Mouse (Mus musculus) MEL (cell line): ENCODE data around the gene Armc6. TPM values are rescaled to one million over a fixed set of nuclear protein-coding genes. Genes with fewer than 3 reads are reported as not detected.

Experiments used
- DNase-seq: peaks from one replicate; pipeline ENCODE4 v3.0.0; 2011; ENCODE audit warnings: low read depth, low spot score
- H3K27ac ChIP-seq: 2 replicates; pipeline ENCODE4 v1.5.1; 2012; ENCODE audit warnings: low read depth, mild to moderate bottlenecking, control low read depth, low read length, moderate library complexity; ENCODE audit not compliant: control insufficient read depth
- H3K27me3 ChIP-seq, 2 experiments: fragments of 150-350 bp in 1 of 2; sonication (generic) in 1 of 2; 2 replicates each; pipeline ENCODE4 v1.6.1; 2012; ENCODE audit warnings: low read length in 2 of 2, mild to moderate bottlenecking in 2 of 2, improper control_type of control experiment in 1 of 2, moderate library complexity in 1 of 2; ENCODE audit not compliant: insufficient read depth in 2 of 2, control insufficient read depth in 1 of 2
- H3K36me3 ChIP-seq, 2 experiments: 2 replicates each; pipeline ENCODE4 v1.6.1; 2012 to 2014; ENCODE audit warnings: low read length in 2 of 2, improper control_type of control experiment in 1 of 2, inconsistent platforms in 1 of 2, mild to moderate bottlenecking in 1 of 2; ENCODE audit not compliant: insufficient read depth in 2 of 2, control insufficient read depth in 1 of 2
- H3K4me1 ChIP-seq, 2 experiments: fragments of 150-350 bp in 1 of 2; sonication (generic) in 1 of 2; 2 replicates each; pipeline ENCODE4 v1.6.1; 2012; ENCODE audit warnings: low read length in 2 of 2, improper control_type of control experiment in 1 of 2, mild to moderate bottlenecking in 1 of 2; ENCODE audit not compliant: insufficient read depth in 2 of 2, control insufficient read depth in 1 of 2
- H3K4me3 ChIP-seq, 2 experiments: fragments of 150-350 bp in 1 of 2; sonication (generic) in 1 of 2; 2 replicates each; pipeline ENCODE4 v1.5.1; 2012; ENCODE audit warnings: low read depth in 2 of 2, low read length in 2 of 2, mild to moderate bottlenecking in 2 of 2, moderate library complexity in 2 of 2, control low read depth in 1 of 2, improper control_type of control experiment in 1 of 2; ENCODE audit not compliant: control insufficient read depth in 1 of 2, insufficient read depth in 1 of 2
- H3K79me2 ChIP-seq: 2 replicates; pipeline ENCODE4 v1.6.1; 2012; ENCODE audit warnings: mild to moderate bottlenecking, low read length, moderate library complexity; ENCODE audit not compliant: control insufficient read depth, poor library complexity, insufficient read depth
- H3K9ac ChIP-seq: 2 replicates; pipeline ENCODE4 v1.6.1; 2012; ENCODE audit warnings: low read depth, mild to moderate bottlenecking, control low read depth, low read length, moderate library complexity; ENCODE audit not compliant: control insufficient read depth, poor library complexity, severe bottlenecking
- H3K9me3 ChIP-seq: fragments of 150-350 bp; sonication (generic); replicated peaks from 2 replicates; pipeline ENCODE4 v1.6.1; 2012; ENCODE audit warnings: mild to moderate bottlenecking, low read length, improper control_type of control experiment, moderate library complexity; ENCODE audit not compliant: insufficient read depth
- BHLHE40 ChIP-seq: IDR thresholded peaks from 2 replicates; pipeline ENCODE4 v1.6.1; 2012; ENCODE audit warnings: low read depth, mild to moderate bottlenecking, inconsistent platforms, low read length, improper control_type of control experiment, borderline replicate concordance
- EP300 ChIP-seq, 2 experiments: IDR thresholded peaks; 2 replicates each; pipeline ENCODE4 v1.6.1; 2011; ENCODE audit warnings: improper control_type of control experiment in 2 of 2, low read length in 2 of 2, low read depth in 1 of 2, mild to moderate bottlenecking in 1 of 2
- ETS1 ChIP-seq: IDR thresholded peaks from 2 replicates; pipeline ENCODE4 v1.6.1; 2012; ENCODE audit warnings: low read depth, mild to moderate bottlenecking, inconsistent platforms, low read length, improper control_type of control experiment, moderate library complexity
- GABPA ChIP-seq: IDR thresholded peaks from 2 replicates; pipeline ENCODE4 v1.6.1; 2012; ENCODE audit warnings: low read depth, mild to moderate bottlenecking, inconsistent platforms, low read length, improper control_type of control experiment, moderate library complexity
- GATA1 ChIP-seq: IDR thresholded peaks from 2 replicates; pipeline ENCODE4 v1.6.1; 2011; ENCODE audit warnings: low read depth, low read length, improper control_type of control experiment
- MXI1 ChIP-seq: IDR thresholded peaks from 2 replicates; pipeline ENCODE4 v1.6.1; 2011; ENCODE audit warnings: mild to moderate bottlenecking, low read depth, low read length, improper control_type of control experiment
- MYC ChIP-seq: IDR thresholded peaks from 2 replicates; pipeline ENCODE4 v1.6.1; 2011; ENCODE audit warnings: low read depth, mild to moderate bottlenecking, low read length, improper control_type of control experiment, moderate library complexity
- POLR2AphosphoS2 ChIP-seq: IDR thresholded peaks from 2 replicates; pipeline ENCODE4 v1.6.1; 2011; ENCODE audit warnings: low read length, improper control_type of control experiment
- RAD21 ChIP-seq: IDR thresholded peaks from 2 replicates; pipeline ENCODE4 v1.6.1; 2011; ENCODE audit warnings: mild to moderate bottlenecking, low read depth, low read length, improper control_type of control experiment
- SIN3A ChIP-seq: IDR thresholded peaks from 2 replicates; pipeline ENCODE4 v1.6.1; 2012; ENCODE audit warnings: low read length, improper control_type of control experiment, inconsistent platforms
- TAL1 ChIP-seq: IDR thresholded peaks from 2 replicates; pipeline ENCODE4 v1.6.1; 2012; ENCODE audit warnings: mild to moderate bottlenecking, inconsistent platforms, low read length, moderate library complexity, mixed read lengths
- TBP ChIP-seq: IDR thresholded peaks from 2 replicates; pipeline ENCODE4 v1.8.0; 2011; ENCODE audit warnings: low read depth, low read length, improper control_type of control experiment
- TCF12 ChIP-seq: IDR thresholded peaks from 2 replicates; pipeline ENCODE4 v1.6.1; 2014; ENCODE audit warnings: low read depth, mild to moderate bottlenecking, inconsistent platforms, low read length, improper control_type of control experiment, moderate library complexity
- UBTF ChIP-seq: IDR thresholded peaks from 2 replicates; pipeline ENCODE4 v1.6.1; 2012; ENCODE audit warnings: low read depth, mild to moderate bottlenecking, inconsistent platforms, low read length, improper control_type of control experiment, moderate library complexity, borderline replicate concordance; ENCODE audit not compliant: insufficient read depth
- ZKSCAN1 ChIP-seq: IDR thresholded peaks from 2 replicates; pipeline ENCODE4 v1.6.1; 2012; ENCODE audit warnings: low read depth, mild to moderate bottlenecking, inconsistent platforms, low read length, improper control_type of control experiment, moderate library complexity
- ZNF384 ChIP-seq: IDR thresholded peaks from 2 replicates; pipeline ENCODE4 v1.6.1; 2012; ENCODE audit warnings: low read depth, mild to moderate bottlenecking, inconsistent platforms, low read length, improper control_type of control experiment
- polyA plus RNA-seq, 2 experiments: library from polyadenylated mRNA; stranded (reverse) in 1 of 2; unstranded in 1 of 2; fragments of >175 nt in 1 of 2; fragments of >200 nt in 1 of 2; gene quantifications; 2 replicates each; pipeline versions ENCODE4 v1.2.1 to v1.2.4; 2012; ENCODE audit warnings: low replicate concordance in 2 of 2, low read depth in 1 of 2; ENCODE audit not compliant: insufficient read length in 2 of 2, insufficient read depth in 1 of 2, missing spikeins in 1 of 2
- total RNA-seq: library from RNA; depleted of rRNA; stranded (reverse); fragments of 300-350 nt; gene quantifications from 2 replicates; pipeline ENCODE4 v1.2.3, GENCODE M21; 2012

Armc6 gene
- total and polyA plus RNA-seq, 3 experiments: 39.5 to 63.9 TPM; not detected in 1

DNA sequence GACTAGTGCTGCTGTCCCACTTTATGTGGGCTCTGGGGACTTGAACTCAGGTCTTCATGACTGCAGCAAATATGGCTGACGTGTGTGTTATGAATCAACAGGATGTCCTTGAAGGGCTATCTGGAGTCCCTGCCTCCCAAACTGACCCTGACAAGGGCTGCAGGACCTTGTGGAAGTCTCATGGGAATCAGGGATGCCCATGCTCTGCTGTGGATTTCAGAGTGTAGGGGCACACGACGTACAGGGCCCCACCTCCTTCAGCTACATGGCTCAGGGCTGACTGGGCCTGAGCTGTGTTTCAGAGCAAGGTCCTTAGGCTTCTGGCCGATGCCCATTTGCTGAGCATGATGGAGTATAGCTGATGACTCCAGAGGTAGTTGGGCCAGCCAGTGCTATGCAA is 51.1 kb downstream of the Armc6 start:
- H3K27ac ChIP-seq: no peak overlapping the region
- no peak for DNase-seq
- H3K9me3 ChIP-seq: no peaks in the 10 kb centered on the region
- H3K4me3 ChIP-seq: no peak overlapping the region
- H3K9ac ChIP-seq: no peak overlapping the region
- no peaks in the 10 kb centered on the region for H3K27me3 ChIP-seq
- H3K79me2 ChIP-seq: no peaks in the 10 kb centered on the region
- H3K4me1 ChIP-seq: peaks cover 6 to 10% of the 10 kb centered on the region in 2 experiments
- peaks cover 0 to 9% of the 10 kb centered on the region in 2 experiments; a peak in 2 of 4 replicates for H3K36me3 ChIP-seq
- TF ChIP-seq BHLHE40 (no peak), SIN3A (no peak), TAL1 (no peak), ZNF384 (no peak), ZKSCAN1 (no peak), TCF12 (no peak), RAD21 (no peak), UBTF (no peak), TBP (no peak), GATA1 (no peak), GABPA (no peak), EP300 (IDR thresholded peaks at IDR 0.05; ENCODE audit: low read depth in 1 of 2, low read length in 2 of 2) (no peak), MYC (no peak), MXI1 (no peak), ETS1 (no peak)

DNA sequence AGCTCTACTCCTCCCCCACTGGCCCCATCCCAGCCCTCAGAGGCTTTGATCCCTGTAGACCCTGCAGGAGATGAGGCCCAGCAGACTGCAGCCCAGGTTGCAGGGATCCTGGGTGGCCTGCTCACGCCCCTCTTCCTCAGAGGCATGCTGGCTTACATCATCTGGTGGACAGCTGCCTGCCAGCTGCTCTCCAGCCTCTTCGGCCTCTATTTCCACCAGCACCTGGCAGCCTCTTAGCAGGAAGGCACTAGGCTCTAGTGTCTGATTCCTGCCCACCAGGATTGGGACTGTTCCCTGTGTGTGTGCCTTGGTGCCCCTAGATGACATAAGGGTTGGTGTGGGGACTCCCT is 52.4 kb downstream of the Armc6 start:
- TF ChIP-seq GABPA (no peak), MYC (no peak), POLR2AphosphoS2 (no peak)
- Histone ChIP-seq H3K36me3 (peaks cover 0 to 9% of the 10 kb centered on the region in 2 experiments; a peak in 2 of 4 replicates), H3K4me3 (no peak overlapping the region), H3K9ac (peak overlapping the region; percentile 14; the same call in 1 of the 2 replicates), H3K4me1 (peaks cover 6 to 10% of the 10 kb centered on the region in 2 experiments), H3K79me2 (no peaks in the 10 kb centered on the region), H3K9me3 (no peaks in the 10 kb centered on the region), H3K27ac (no peak overlapping the region), H3K27me3 (no peaks in the 10 kb centered on the region)
- no peak for DNase-seq
